Mouse (Mus musculus) neural tube, embryonic 12.5 days (tissue): Measurements from ENCODE around the gene Myh7b. TPM values are rescaled to one million over a fixed set of nuclear protein-coding genes. Genes with fewer than 3 reads are reported as not detected.
"Not testable (repeated sequence)": the region's sequence is repeated elsewhere in the genome, so short reads cannot be mapped to it uniquely, and the experiment has no call there.

Source experiments
- ATAC-seq: fragments of 200-750 bp; cut with Nextera tagmentation; 2 replicates; pipeline ENCODE4 v1.8.0; 2017; ENCODE audit warnings: low read depth, mild to moderate bottlenecking, moderate TSS enrichment, moderate library complexity; ENCODE audit not compliant: low FRiP score
- H3K27ac ChIP-seq: fragments of 300-500 bp; sonication (generic); 2 replicates; pipeline ENCODE4 v1.5.1; 2016
- H3K27me3 ChIP-seq: fragments of 300-500 bp; sonication (generic); replicated peaks from 2 replicates; pipeline ENCODE4 v1.6.1; 2016; ENCODE audit warnings: mild to moderate bottlenecking
- H3K36me3 ChIP-seq: fragments of 300-500 bp; sonication (generic); 2 replicates; pipeline ENCODE4 v1.6.1; 2016; ENCODE audit warnings: mild to moderate bottlenecking
- H3K4me1 ChIP-seq: fragments of 300-500 bp; sonication (generic); 2 replicates; pipeline ENCODE4 v1.6.1; 2016
- H3K4me2 ChIP-seq: fragments of 300-500 bp; sonication (generic); replicated peaks from 2 replicates; pipeline ENCODE4 v1.6.1; 2016; ENCODE audit warnings: mild to moderate bottlenecking
- H3K4me3 ChIP-seq: fragments of 300-500 bp; sonication (generic); 2 replicates; pipeline ENCODE4 v1.5.1; 2016
- H3K9ac ChIP-seq: fragments of 300-500 bp; sonication (generic); 2 replicates; pipeline ENCODE4 v1.6.1; 2016; ENCODE audit warnings: mild to moderate bottlenecking
- H3K9me3 ChIP-seq: fragments of 300-500 bp; sonication (generic); 2 replicates; pipeline ENCODE4 v1.6.1; 2016; ENCODE audit warnings: mild to moderate bottlenecking
- WGBS: fragments of 180-500 bp; shearing (Covaris S2); methylation state at CpG from one replicate; pipeline ENCODE4 v1.1.7; 2016; 5-methylcytosine and 5-hydroxymethylcytosine counted together
- polyA plus RNA-seq: library from polyadenylated mRNA; unstranded; fragments of >200 nt; fragmentation: Nextera tagmentation; extraction: Ambion mirVana; gene quantifications from 2 replicates; pipeline ENCODE4 v1.2.1, GENCODE M21; 2016

Gene Myh7b
- polyA plus RNA-seq, 1 experiment from 2014 or later = 1.3 TPM

DNA sequence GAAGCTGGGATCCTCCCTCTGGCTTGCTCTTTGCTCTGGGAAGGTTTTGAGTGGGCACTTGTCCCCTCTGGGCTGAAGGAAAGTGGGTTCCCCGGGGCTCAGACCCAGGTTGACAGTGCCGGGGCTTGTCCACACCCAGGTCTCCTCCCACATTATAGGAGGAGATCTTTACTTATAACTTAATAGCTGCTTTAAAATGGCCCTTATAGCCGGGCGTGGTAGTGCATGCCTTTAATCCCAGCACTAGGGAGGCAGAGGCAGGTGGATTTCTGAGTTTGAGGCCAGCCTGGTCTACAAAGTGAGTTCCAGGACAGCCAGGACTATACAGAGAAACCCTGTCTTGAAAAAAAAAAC is 5.8 kb upstream of the Myh7b start:
- not testable (repeated sequence) for H3K4me1 ChIP-seq, H3K36me3 ChIP-seq, H3K4me2 ChIP-seq, ATAC-seq, H3K9ac ChIP-seq, H3K27ac ChIP-seq, H3K9me3 ChIP-seq, H3K4me3 ChIP-seq, H3K27me3 ChIP-seq
- WGBS = 84% methylated on average over 4 of the region's 4 CpGs

DNA sequence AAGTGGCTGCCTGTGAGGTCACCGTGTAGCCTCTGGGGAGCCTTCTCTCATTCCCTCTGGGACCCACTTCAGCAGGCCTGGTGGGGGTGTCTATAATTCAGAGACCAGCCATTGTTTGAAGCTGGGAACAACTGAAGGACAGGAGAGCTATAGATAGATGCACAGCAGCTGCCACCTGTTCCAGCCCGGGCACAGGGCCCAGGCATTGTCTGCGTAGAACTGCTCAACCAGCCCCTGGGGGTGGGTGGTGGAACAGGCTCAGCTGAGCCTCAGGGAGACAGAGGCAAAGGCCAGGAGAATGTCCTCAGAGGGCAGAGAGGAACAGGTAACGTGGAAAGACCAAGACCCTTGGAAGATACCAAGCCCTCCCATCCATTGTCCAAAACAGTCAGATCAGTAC is 4.7 kb upstream of the Myh7b start:
- WGBS = 83% methylated on average over 4 of the region's 4 CpGs
- ATAC-seq = no peak
- no peaks in the 10 kb centered on the region for H3K36me3 ChIP-seq

DNA sequence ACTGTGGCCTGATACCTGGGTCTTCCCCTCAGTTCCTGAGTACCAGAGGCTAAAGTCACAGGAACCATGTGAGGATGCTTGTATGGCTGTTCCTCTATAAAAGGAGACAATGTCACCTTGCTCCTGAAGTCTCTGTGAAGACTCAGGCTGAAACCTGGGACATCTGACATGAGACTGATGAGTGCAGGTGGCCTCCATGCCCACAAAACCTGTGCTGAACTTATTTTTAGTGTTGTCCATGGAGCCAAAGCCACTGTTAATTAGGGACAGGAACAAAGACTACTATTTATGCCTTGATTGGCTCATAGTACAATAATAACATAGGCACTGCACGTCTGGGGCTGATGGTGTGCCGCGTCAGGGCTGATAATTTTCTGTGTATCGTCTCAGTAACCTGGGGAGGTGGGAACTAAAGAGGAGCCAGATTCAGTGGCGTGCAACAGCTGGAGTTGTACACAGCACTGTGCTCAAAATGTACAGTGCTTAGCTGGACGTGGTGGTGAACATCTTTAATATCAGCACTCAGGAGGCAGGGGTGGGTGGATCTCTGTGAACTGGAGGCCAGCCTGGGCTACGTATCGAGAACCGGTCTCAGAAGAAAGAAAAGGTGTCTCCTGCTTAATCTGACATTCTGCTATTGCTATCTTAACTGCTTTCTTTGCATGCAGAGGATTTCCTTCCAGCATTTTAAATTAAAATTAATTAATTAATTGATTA is 980 bp downstream of the Myh7b start:
- Histone ChIP-seq H3K4me2 (no peak overlapping the region), H3K4me3 (no peak overlapping the region), H3K36me3 (no peaks in the 10 kb centered on the region), H3K4me1 (peaks cover 7% of the 10 kb centered on the region; the same call in 1 of the 2 replicates), H3K27me3 (0 out of 2 replicates have a peak, but pooled peaks cover 6% of the 10 kb centered on the region), H3K27ac (no peak overlapping the region), H3K9me3 (no peaks in the 10 kb centered on the region), H3K9ac (no peak overlapping the region)
- 87% methylated on average over 9 of the region's 9 CpGs for WGBS
- ATAC-seq = no peak

More for the DNA sequence above, 4.7 kb upstream of the Myh7b start:
- Histone ChIP-seq H3K27me3 (no peaks in the 10 kb centered on the region), H3K9me3 (no peaks in the 10 kb centered on the region), H3K4me2 (no peak overlapping the region), H3K9ac (no peak overlapping the region), H3K27ac (no peak overlapping the region), H3K4me1 (no peaks in the 10 kb centered on the region), H3K4me3 (no peak overlapping the region)

DNA sequence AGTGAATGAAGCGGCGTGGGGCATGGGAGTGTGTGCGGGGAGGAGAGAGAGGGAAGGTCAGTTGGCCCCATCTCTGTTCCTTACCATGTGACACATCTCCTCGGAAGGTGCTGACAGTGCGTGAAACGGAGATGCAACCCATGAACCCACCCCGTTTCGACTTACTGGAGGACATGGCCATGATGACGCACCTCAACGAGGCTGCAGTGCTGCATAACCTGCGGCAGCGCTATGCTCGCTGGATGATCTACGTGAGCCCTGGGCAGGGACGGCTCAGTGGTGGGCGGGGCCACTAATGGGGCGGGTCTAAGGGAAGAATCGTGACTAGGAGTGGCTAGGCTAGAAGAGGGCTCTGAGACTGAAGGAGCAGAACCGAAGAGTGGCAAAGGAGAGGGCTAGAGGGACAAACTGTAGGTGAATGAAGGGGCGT is 2.3 kb downstream of the Myh7b start:
- no peak overlapping the region for H3K27ac ChIP-seq

DNA sequence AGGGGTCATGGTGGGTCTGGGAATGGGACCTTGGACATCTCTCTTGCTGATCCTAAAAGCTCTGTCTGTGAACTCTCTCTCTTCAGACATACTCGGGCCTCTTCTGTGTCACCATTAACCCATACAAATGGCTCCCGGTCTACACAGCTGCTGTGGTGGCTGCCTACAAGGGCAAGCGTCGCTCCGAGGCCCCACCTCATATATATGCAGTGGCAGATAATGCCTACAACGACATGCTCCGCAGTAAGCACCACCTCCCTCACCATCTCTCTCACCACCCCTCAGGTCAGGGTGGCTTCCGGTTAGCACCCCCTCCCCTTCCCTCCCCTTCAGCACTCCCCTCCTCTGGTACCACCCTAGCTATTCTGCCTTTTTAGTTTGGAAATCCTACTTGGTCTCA is 2.9 kb downstream of the Myh7b start:
- Histone ChIP-seq H3K9ac (no peak overlapping the region), H3K27me3 (0 out of 2 replicates have a peak, but pooled peaks cover 8% of the 10 kb centered on the region), H3K4me3 (no peak overlapping the region), H3K36me3 (no peaks in the 10 kb centered on the region), H3K4me1 (peaks cover 7% of the 10 kb centered on the region; the same call in 1 of the 2 replicates), H3K9me3 (no peaks in the 10 kb centered on the region), H3K27ac (no peak overlapping the region), H3K4me2 (peak overlapping the region; percentile 59)
- 70% methylated on average over 8 of the region's 8 CpGs for WGBS
- ATAC-seq = no peak

More for the DNA sequence above, 2.3 kb downstream of the Myh7b start:
- 4% methylated on average over 20 of the region's 20 CpGs for WGBS
- peak overlapping the region; percentile 20 for H3K4me3 ChIP-seq
- 0 out of 2 replicates have a peak, but pooled peaks cover 8% of the 10 kb centered on the region for H3K27me3 ChIP-seq
- no peaks in the 10 kb centered on the region for H3K36me3 ChIP-seq
- peaks cover 7% of the 10 kb centered on the region; the same call in 1 of the 2 replicates for H3K4me1 ChIP-seq
- peak overlapping the region; percentile 59 for H3K4me2 ChIP-seq
- no peaks in the 10 kb centered on the region for H3K9me3 ChIP-seq
- ATAC-seq = peak; percentile 70; the same call in 1 of the 2 replicates
- no peak overlapping the region for H3K9ac ChIP-seq

DNA sequence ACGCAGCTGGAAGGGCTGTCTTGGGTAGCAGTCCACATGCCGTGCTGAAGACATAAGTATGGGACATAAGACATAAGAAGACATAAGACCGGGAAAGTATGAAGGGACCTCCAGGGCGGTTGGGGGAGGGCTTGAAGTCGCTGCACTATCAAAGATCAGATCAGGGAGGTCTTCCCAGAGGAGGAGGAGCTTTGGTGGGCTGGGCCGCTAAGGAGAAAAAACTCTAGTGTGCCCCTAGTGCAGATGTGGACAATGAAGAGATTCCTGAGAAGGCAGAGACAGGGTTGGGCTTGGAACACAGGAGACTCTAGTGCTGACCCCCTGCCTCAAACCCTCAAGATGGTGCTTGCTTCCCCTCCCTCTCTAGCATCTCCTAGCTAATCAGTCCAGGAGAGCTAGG is 6.0 kb downstream of the Myh7b start:
- no peak for ATAC-seq
- no peak overlapping the region for H3K9ac ChIP-seq
- peaks cover 7% of the 10 kb centered on the region; the same call in 1 of the 2 replicates for H3K4me1 ChIP-seq
- 64% methylated on average over 6 of the region's 6 CpGs for WGBS
- no peak overlapping the region for H3K4me2 ChIP-seq
- H3K4me3 ChIP-seq = no peak overlapping the region
- H3K27ac ChIP-seq = no peak overlapping the region
- 0 out of 2 replicates have a peak, but pooled peaks cover 8% of the 10 kb centered on the region for H3K27me3 ChIP-seq
- no peaks in the 10 kb centered on the region for H3K36me3 ChIP-seq
- H3K9me3 ChIP-seq = no peaks in the 10 kb centered on the region

DNA sequence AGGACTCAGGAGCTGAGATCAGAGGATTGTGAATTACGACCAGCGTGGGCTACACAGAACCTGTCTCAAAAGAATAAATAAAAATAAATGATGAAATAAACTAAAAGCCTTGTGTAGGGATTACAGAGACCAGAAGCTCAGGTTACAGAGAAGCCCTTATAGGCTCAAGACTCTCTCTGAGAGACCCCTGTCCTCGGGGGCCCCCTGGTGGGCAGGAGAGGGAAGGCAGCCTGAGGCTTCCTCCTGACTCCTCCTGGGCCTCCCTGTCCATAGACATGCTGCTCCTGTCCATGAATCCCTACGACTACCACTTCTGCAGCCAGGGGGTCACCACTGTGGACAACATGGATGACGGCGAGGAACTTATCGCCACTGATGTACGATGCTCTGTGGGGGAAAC is 8.8 kb downstream of the Myh7b start:
- Histone ChIP-seq H3K9ac (no peak overlapping the region), H3K36me3 (no peaks in the 10 kb centered on the region), H3K4me1 (no peaks in the 10 kb centered on the region), H3K27me3 (0 out of 2 replicates have a peak, but pooled peaks cover 6% of the 10 kb centered on the region), H3K4me2 (no peak overlapping the region), H3K9me3 (no peaks in the 10 kb centered on the region), H3K4me3 (no peak overlapping the region), H3K27ac (no peak overlapping the region)
- WGBS = 21% methylated on average over 8 of the region's 8 CpGs
- peak; percentile 33; the same call in 1 of the 2 replicates for ATAC-seq

DNA sequence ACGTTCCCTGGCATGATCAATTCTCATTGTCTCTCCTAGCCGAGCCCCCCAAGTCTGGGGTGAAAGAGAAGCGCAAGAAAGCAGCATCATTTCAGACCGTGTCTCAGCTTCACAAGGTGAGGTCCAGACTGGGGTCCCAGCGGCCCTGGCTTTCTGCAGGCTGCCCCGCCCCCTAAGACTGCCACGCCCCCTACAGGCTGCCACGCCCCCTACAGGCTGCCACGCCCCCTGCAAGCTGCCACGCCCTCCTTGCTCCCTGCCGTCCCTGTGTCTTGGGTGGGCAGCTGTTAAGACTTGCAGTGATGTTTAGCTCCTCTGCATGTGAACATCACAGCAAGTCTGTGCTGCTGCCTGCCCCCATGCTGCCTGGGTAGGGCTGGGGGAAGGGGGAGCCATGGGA is 11.6 kb downstream of the Myh7b start:
- Histone ChIP-seq H3K4me2 (no peak overlapping the region), H3K36me3 (no peaks in the 10 kb centered on the region), H3K27ac (no peak overlapping the region), H3K9ac (no peak overlapping the region), H3K9me3 (no peaks in the 10 kb centered on the region), H3K4me1 (peaks cover 4% of the 10 kb centered on the region; the same call in 1 of the 2 replicates), H3K4me3 (no peak overlapping the region), H3K27me3 (peaks cover 14% of the 10 kb centered on the region)
- ATAC-seq = no peak
- WGBS = 25% methylated on average over 11 of the region's 11 CpGs

DNA sequence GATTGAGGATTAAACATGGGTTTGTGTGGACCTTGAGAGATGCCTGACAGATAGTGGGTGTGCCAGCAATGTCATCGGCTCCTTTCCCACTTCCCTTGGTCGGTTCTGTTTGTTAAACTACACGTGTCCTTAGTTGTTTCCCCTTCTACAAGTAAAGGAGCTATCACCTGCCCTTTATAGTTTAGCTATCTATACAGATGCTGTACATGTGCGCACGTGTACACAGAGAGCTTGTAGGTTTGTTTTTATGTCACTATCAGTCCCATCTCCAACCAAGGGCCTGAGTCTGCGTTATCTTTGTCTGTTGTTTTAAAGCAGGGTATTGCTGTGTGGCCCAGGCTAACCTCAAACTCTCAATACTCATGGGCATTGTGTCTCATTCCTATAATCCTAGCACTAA is 13.0 kb downstream of the Myh7b start:
- Histone ChIP-seq H3K4me3 (no peak overlapping the region), H3K9me3 (no peaks in the 10 kb centered on the region), H3K36me3 (no peaks in the 10 kb centered on the region), H3K4me2 (no peak overlapping the region), H3K27ac (no peak overlapping the region), H3K27me3 (peaks cover 27% of the 10 kb centered on the region), H3K9ac (no peak overlapping the region), H3K4me1 (peaks cover 7% of the 10 kb centered on the region)
- ATAC-seq = no peak
- 87% methylated on average over 6 of the region's 6 CpGs for WGBS

DNA sequence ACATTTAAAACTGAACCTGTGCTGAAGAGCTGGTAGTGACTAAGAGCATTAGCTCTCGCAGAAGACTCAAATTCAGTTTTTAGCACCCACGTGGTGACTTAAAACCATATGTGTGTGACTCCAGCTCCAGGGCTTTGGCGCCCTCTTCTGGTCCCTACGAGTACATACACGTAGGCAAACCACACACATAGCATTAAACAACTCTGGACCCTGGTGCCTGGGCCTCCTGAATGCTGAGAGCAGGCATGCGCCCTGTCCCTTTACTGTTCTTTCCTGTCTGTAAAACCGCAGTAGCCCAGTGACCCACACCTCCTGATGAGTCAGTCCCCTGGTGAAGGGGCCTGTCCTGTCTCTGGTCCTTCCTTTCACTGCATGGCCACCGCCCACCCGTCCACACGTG is 13.7 kb downstream of the Myh7b start:
- Histone ChIP-seq H3K4me2 (no peak overlapping the region), H3K27ac (no peak overlapping the region), H3K4me1 (peaks cover 14% of the 10 kb centered on the region), H3K9ac (no peak overlapping the region), H3K4me3 (no peak overlapping the region), H3K27me3 (peaks cover 35% of the 10 kb centered on the region), H3K36me3 (no peaks in the 10 kb centered on the region), H3K9me3 (no peaks in the 10 kb centered on the region)
- ATAC-seq = no peak
- WGBS = 40% methylated on average over 10 of the region's 10 CpGs

DNA sequence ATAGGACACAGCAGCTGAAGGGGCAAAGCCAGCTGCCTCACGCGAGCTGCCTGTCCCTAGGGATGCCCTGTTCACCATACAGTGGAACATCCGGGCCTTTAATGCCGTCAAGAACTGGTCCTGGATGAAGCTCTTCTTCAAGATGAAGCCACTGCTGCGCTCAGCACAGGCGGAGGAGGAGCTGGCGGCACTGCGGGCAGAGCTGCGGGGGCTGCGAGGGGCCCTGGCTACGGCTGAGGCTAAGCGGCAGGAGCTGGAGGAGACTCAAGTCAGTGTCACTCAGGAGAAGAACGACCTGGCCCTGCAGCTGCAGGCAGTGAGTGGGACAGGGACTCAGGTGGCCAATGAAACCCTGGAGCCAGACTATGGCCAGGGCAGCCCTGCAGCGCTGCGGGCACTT is 15.3 kb downstream of the Myh7b start:
- Histone ChIP-seq H3K4me2 (no peak overlapping the region), H3K27ac (no peak overlapping the region), H3K27me3 (peaks cover 50% of the 10 kb centered on the region), H3K4me3 (no peak overlapping the region), H3K36me3 (peaks cover under 1% of the 10 kb centered on the region; the same call in 1 of the 2 replicates), H3K9me3 (no peaks in the 10 kb centered on the region), H3K4me1 (peaks cover 30% of the 10 kb centered on the region), H3K9ac (no peak overlapping the region)
- ATAC-seq = no peak
- 48% methylated on average over 15 of the region's 15 CpGs for WGBS

DNA sequence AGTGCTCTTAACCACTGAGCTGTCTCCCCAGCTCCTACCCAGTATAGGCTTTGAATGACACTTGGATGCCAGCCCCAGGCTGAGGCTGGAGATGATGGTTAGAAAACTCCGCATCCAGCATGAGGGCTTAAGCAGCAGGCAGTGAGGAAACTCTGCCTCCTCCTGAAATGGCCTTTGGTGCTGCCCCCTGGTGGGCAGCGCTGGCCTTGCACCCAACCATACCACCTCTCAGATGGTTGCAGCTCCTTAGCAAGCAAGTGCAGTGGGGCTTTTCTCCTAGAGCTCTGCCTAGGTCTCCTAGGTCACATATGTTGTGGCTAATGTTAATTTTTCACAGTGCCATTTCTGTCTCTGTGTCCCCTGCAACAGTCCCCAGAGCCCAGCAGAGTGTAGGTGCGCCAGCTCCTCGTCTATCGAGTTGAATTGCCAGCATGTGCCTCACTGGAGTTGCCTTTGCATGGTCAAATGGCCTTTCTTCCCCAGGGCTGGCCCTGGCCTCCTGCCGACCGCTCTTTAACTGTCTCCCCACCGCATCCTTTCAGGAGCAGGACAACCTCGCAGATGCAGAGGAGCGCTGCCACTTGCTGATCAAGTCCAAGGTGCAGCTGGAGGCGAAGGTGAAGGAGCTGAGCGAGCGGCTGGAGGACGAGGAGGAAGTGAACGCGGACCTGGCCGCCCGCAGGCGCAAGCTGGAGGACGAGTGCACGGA is 16.2 kb downstream of the Myh7b start:
- Histone ChIP-seq H3K4me1 (peaks cover 33% of the 10 kb centered on the region), H3K4me2 (no peak overlapping the region), H3K36me3 (peaks cover 9% of the 10 kb centered on the region), H3K4me3 (no peak overlapping the region), H3K9ac (no peak overlapping the region), H3K27ac (no peak overlapping the region), H3K27me3 (peaks cover 59% of the 10 kb centered on the region), H3K9me3 (no peaks in the 10 kb centered on the region)
- ATAC-seq = no peak
- 45% methylated on average over 21 of the region's 21 CpGs for WGBS
